Mouse (Mus musculus) neural tube, embryonic 11.5 days (tissue): Measurements from ENCODE around the gene Pgam5. TPM values are rescaled to one million over a fixed set of nuclear protein-coding genes. Genes with fewer than 3 reads are reported as not detected.

Source experiments
- ATAC-seq: fragments of 200-750 bp; cut with Nextera tagmentation; 2 replicates; pipeline ENCODE4 v1.8.0; 2017; ENCODE audit warnings: moderate number of reproducible peaks, mild to moderate bottlenecking, moderate TSS enrichment, moderate library complexity; ENCODE audit not compliant: insufficient read depth, low FRiP score, low TSS enrichment
- DNase-seq: peaks from one replicate; pipeline ENCODE4 v3.0.0-alpha.2; 2015; ENCODE audit warnings: low spot score
- H3K27ac ChIP-seq: fragments of 300-500 bp; sonication (generic); 2 replicates; pipeline ENCODE4 v1.5.1; 2014; ENCODE audit warnings: low read depth, mild to moderate bottlenecking, low read length
- H3K27me3 ChIP-seq: fragments of 300-500 bp; sonication (generic); 2 replicates; pipeline ENCODE4 v1.6.1; 2014; ENCODE audit warnings: mild to moderate bottlenecking, low read length, mixed read lengths; ENCODE audit not compliant: control insufficient read depth, insufficient read depth
- H3K36me3 ChIP-seq: fragments of 300-500 bp; sonication (generic); 2 replicates; pipeline ENCODE4 v1.6.1; 2014; ENCODE audit warnings: mild to moderate bottlenecking, low read length, moderate library complexity, mixed read lengths; ENCODE audit not compliant: control insufficient read depth, insufficient read depth
- H3K4me1 ChIP-seq: fragments of 300-500 bp; sonication (generic); 2 replicates; pipeline ENCODE4 v1.6.1; 2014; ENCODE audit warnings: low read length, mixed read lengths; ENCODE audit not compliant: control insufficient read depth, insufficient read depth
- H3K4me2 ChIP-seq: fragments of 300-500 bp; sonication (generic); 2 replicates; pipeline ENCODE4 v1.6.1; 2014; ENCODE audit warnings: low read depth, mild to moderate bottlenecking, moderate library complexity
- H3K4me3 ChIP-seq: fragments of 300-500 bp; sonication (generic); 2 replicates; pipeline ENCODE4 v1.5.1; 2014; ENCODE audit warnings: low read depth, low read length
- H3K9ac ChIP-seq: fragments of 300-500 bp; sonication (generic); 2 replicates; pipeline ENCODE4 v1.6.1; 2014; ENCODE audit warnings: mild to moderate bottlenecking, low read length
- H3K9me3 ChIP-seq: fragments of 300-500 bp; sonication (generic); 2 replicates; pipeline ENCODE4 v1.6.1; 2016; ENCODE audit warnings: low read length; ENCODE audit not compliant: control insufficient read depth
- WGBS: fragments of 180-500 bp; shearing (Covaris S2); extraction: QIAGEN DNeasy Blood & Tissue Kit; methylation state at CpG from one replicate; pipeline ENCODE4 v1.1.7; 2014; 5-methylcytosine and 5-hydroxymethylcytosine counted together
- polyA plus RNA-seq: library from polyadenylated mRNA; unstranded; fragments of >200 nt; fragmentation: Nextera tagmentation; extraction: Ambion mirVana; gene quantifications from 2 replicates; pipeline ENCODE4 v1.2.1, GENCODE M21; 2014

The Pgam5 gene
- polyA plus RNA-seq, 1 experiment from 2014 or later = 106 TPM

- ATAC-seq (peak; percentile 98), DNase-seq (peak; percentile 94)
- H3K4me2 ChIP-seq = peak within 1 kb of the TSS; percentile 86
- no peaks in the 10 kb centered on the region for H3K27me3 ChIP-seq
- H3K27ac ChIP-seq = 0 out of 2 replicates have a peak within 1 kb of the TSS, but pooled peaks have one; percentile 23
- WGBS = under 1% methylated on average over 57 of the region's 64 CpGs
- H3K36me3 ChIP-seq = no peaks in the 10 kb centered on the region
- peak within 1 kb of the TSS; percentile 77 for H3K4me3 ChIP-seq
- H3K9me3 ChIP-seq = no peaks in the 10 kb centered on the region
- peak within 1 kb of the TSS; percentile 82 for H3K9ac ChIP-seq
- peaks cover 3% of the 10 kb centered on the region; the same call in 1 of the 2 replicates for H3K4me1 ChIP-seq
These were observed 16.2 kb upstream of the Pgam5 start, which contains the start of the genes Pxmp2 and Pole for GRCm38 (mm10) chr5:110285770-110286445. TSS of gene Pxmp2 (minus strand) at chr5:110286186. TSS of gene Pole (plus strand) at chr5:110286306.

GRCm38 (mm10) chr5:110285156-110285555, 15.4 kb upstream of the Pgam5 start:
- no peak for DNase-seq
- H3K27ac ChIP-seq = no peak overlapping the region
- H3K4me1 ChIP-seq = peaks cover 3% of the 10 kb centered on the region; the same call in 1 of the 2 replicates
- H3K9ac ChIP-seq = no peak overlapping the region; the same call in 1 of the 2 replicates
- no peaks in the 10 kb centered on the region for H3K9me3 ChIP-seq
- H3K27me3 ChIP-seq = no peaks in the 10 kb centered on the region
- H3K4me3 ChIP-seq = peak overlapping the region; percentile 77
- H3K36me3 ChIP-seq = no peaks in the 10 kb centered on the region
- WGBS = 14% methylated on average over 15 of the region's 15 CpGs
- peak overlapping the region; percentile 86 for H3K4me2 ChIP-seq
- no peak for ATAC-seq

GRCm38 (mm10) chr5:110284536-110284935, 14.8 kb upstream of the Pgam5 start:
- Histone ChIP-seq H3K4me1 (peaks cover 3% of the 10 kb centered on the region; the same call in 1 of the 2 replicates), H3K27ac (no peak overlapping the region), H3K27me3 (no peaks in the 10 kb centered on the region), H3K36me3 (no peaks in the 10 kb centered on the region), H3K4me3 (no peak overlapping the region), H3K9ac (no peak overlapping the region), H3K9me3 (no peaks in the 10 kb centered on the region), H3K4me2 (no peak overlapping the region)
- no peak for ATAC-seq
- peak; percentile 63 for DNase-seq
- 15% methylated on average over 4 of the region's 4 CpGs for WGBS

GRCm38 (mm10) chr5:110281984-110282383, 12.3 kb upstream of the Pgam5 start:
- Histone ChIP-seq H3K27me3 (no peaks in the 10 kb centered on the region), H3K4me3 (no peak overlapping the region), H3K36me3 (no peaks in the 10 kb centered on the region), H3K4me2 (no peak overlapping the region), H3K9ac (no peak overlapping the region), H3K9me3 (no peaks in the 10 kb centered on the region), H3K4me1 (peaks cover 3% of the 10 kb centered on the region; the same call in 1 of the 2 replicates), H3K27ac (no peak overlapping the region)
- WGBS = 89% methylated on average over 2 of the region's 2 CpGs
- DNase-seq = no peak
- no peak for ATAC-seq

GRCm38 (mm10) chr5:110276910-110277309, 7.2 kb upstream of the Pgam5 start:
- Histone ChIP-seq H3K27me3 (no peaks in the 10 kb centered on the region), H3K9ac (no peak overlapping the region), H3K27ac (no peak overlapping the region), H3K4me1 (no peaks in the 10 kb centered on the region), H3K9me3 (no peaks in the 10 kb centered on the region), H3K36me3 (no peaks in the 10 kb centered on the region), H3K4me2 (no peak overlapping the region), H3K4me3 (no peak overlapping the region)
- 87% methylated on average over 1 of the region's 1 CpGs for WGBS
- DNase-seq (no peak), ATAC-seq (no peak)

- H3K36me3 ChIP-seq = no peaks in the 10 kb centered on the region
- no peaks in the 10 kb centered on the region for H3K4me1 ChIP-seq
- H3K27ac ChIP-seq = no peak overlapping the region
- no peak for ATAC-seq
- H3K9me3 ChIP-seq = no peaks in the 10 kb centered on the region
- H3K4me2 ChIP-seq = no peak overlapping the region
- H3K9ac ChIP-seq = no peak overlapping the region
- H3K27me3 ChIP-seq = no peaks in the 10 kb centered on the region
- WGBS = 83% methylated on average over 2 of the region's 2 CpGs
- DNase-seq = no peak
- no peak overlapping the region for H3K4me3 ChIP-seq
These were observed 6.7 kb upstream of the Pgam5 start for GRCm38 (mm10) chr5:110276391-110276790.

- Histone ChIP-seq H3K27me3 (no peaks in the 10 kb centered on the region), H3K4me2 (no peak overlapping the region), H3K27ac (no peak overlapping the region), H3K9ac (no peak overlapping the region), H3K9me3 (no peaks in the 10 kb centered on the region), H3K36me3 (no peaks in the 10 kb centered on the region), H3K4me1 (no peaks in the 10 kb centered on the region), H3K4me3 (no peak overlapping the region)
- 70% methylated on average over 2 of the region's 2 CpGs for WGBS
- ATAC-seq (no peak), DNase-seq (no peak)
These were observed 5.1 kb upstream of the Pgam5 start for GRCm38 (mm10) chr5:110274846-110275245.

GRCm38 (mm10) chr5:110274147-110274546, 4.4 kb upstream of the Pgam5 start:
- Histone ChIP-seq H3K27ac (no peak overlapping the region), H3K4me1 (no peaks in the 10 kb centered on the region), H3K4me3 (no peak overlapping the region), H3K4me2 (no peak overlapping the region), H3K36me3 (no peaks in the 10 kb centered on the region), H3K9me3 (no peaks in the 10 kb centered on the region), H3K9ac (no peak overlapping the region), H3K27me3 (no peaks in the 10 kb centered on the region)
- 87% methylated on average over 4 of the region's 4 CpGs for WGBS
- DNase-seq = no peak
- ATAC-seq = no peak

GRCm38 (mm10) chr5:110270242-110270641, 529 bp upstream of the Pgam5 start:
- 90% methylated on average over 6 of the region's 6 CpGs for WGBS
- H3K27me3 ChIP-seq = no peaks in the 10 kb centered on the region
- H3K9ac ChIP-seq = no peak overlapping the region
- H3K4me2 ChIP-seq = no peak overlapping the region
- DNase-seq (no peak), ATAC-seq (no peak)
- no peak overlapping the region for H3K27ac ChIP-seq
- H3K4me1 ChIP-seq = peaks cover 5% of the 10 kb centered on the region
- H3K9me3 ChIP-seq = no peaks in the 10 kb centered on the region
- peaks cover 5% of the 10 kb centered on the region; the same call in 1 of the 2 replicates for H3K36me3 ChIP-seq
- H3K4me3 ChIP-seq = no peak overlapping the region
